Mouse (Mus musculus) induced T-regulatory cell, adult 2 months (primary cell): Measurements from ENCODE around the gene Map4k1.
A peak's percentile ranks its signal among the peaks of the same experiment; 100 is the strongest.
"Not testable (repeated sequence)": the region's sequence is repeated elsewhere in the genome, so short reads cannot be mapped to it uniquely, and the experiment has no call there.

Experiments used
- DNase-seq: peaks from one replicate; pipeline ENCODE4 v3.0.0-alpha.2; 2012; ENCODE audit warnings: low read depth

Map4k1 gene

GRCm38 (mm10) chr7:28955295-28955897 lies 26.5 kb upstream of the Map4k1 start:
- no peak for DNase-seq

DNA sequence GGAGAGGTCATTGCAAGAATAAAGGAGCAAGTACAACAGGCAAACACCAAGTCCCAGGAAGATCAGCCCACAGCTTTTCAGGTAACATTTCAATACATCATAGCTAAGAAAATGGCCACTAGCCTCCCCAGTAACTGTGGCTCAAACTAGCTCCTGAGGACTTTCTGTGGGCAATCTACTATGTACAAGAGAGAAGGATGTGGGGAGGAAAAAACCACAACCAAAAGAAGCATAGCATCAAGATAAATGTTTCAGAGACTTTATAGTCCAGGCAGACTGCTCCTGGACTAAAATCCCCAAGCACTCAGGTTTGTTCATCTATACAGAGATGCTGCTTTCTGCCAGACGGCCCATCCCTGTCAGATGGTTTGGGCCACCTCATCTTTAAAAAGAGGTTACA lies 25.6 kb upstream of the Map4k1 start:
- DNase-seq: no peak

- no peak for DNase-seq
Measured at GRCm38 (mm10) chr7:28957286-28957685, 24.6 kb upstream of the Map4k1 start.

DNA sequence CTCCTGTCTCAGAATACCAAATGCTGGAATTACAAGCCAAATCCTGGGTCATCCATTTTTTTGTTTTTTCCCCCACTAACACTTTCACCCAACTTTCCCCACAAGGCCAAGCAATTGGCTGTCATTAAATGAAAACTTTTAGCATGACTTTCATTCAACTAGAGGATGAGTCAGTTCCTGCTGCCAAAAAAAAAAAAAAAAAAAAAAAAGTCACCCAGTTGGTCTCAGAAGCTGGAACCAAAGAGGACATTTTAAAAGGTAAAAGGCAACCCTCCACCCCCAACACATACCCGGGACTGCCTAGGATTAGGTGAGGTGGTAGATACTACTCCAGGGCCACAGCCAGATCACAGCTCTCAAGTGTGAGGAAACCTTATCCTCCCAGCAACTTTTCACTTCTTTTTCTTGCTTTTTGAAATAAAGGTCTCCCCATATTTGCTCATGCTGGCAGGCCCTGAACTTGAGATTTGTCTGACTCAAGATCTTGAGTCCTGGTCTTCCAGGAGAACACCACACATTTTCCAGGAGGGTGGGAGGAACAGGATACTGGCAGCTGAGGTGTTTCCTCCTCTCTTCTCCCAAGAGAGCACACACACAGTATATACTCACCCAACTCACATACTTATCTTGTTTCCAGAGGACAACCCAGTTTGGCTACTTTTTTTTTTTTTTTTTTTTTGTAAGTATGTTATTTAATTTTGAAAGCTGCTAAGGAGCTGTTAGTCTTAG lies 23.7 kb upstream of the Map4k1 start:
- DNase-seq: no peak

GRCm38 (mm10) chr7:28958770-28959169 lies 23.1 kb upstream of the Map4k1 start:
- DNase-seq: no peak

- DNase-seq: no peak
Measured at GRCm38 (mm10) chr7:28959505-28960045, 22.3 kb upstream of the Map4k1 start.

DNA sequence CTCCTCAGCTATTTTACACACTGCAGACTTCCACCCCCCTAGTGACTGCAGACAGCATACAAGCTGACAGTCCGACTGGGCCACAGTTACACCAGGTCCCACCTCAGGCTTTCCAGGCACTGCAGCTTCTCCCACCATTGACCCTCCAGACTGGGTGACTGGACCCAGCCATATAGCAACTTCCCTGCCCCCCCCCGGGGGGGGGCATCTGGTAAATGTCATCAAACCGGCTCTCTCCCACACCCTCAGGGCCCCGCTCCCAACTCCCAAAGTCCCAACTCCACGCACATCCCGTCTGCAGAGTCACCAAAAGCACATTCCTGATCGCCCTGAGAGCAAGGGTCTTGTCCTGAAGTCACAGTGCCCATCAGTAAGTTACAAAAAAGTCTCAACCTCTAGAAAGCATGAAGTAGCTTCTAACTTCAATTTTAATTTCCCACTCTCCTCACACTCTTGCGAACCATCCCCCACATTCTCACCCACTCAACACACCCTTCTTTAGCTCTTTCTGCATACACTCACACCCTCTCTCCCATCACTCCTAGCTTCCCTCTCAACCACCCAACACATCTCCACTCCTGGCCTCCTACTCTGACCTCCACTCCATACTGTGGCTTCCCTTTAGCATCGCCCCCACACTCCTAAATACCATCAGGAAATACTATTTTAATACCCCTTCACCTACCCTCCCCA lies 21.4 kb upstream of the Map4k1 start:
- DNase-seq: no peak

- no peak for DNase-seq
Measured at GRCm38 (mm10) chr7:28961584-28961926, 20.3 kb upstream of the Map4k1 start.

DNA sequence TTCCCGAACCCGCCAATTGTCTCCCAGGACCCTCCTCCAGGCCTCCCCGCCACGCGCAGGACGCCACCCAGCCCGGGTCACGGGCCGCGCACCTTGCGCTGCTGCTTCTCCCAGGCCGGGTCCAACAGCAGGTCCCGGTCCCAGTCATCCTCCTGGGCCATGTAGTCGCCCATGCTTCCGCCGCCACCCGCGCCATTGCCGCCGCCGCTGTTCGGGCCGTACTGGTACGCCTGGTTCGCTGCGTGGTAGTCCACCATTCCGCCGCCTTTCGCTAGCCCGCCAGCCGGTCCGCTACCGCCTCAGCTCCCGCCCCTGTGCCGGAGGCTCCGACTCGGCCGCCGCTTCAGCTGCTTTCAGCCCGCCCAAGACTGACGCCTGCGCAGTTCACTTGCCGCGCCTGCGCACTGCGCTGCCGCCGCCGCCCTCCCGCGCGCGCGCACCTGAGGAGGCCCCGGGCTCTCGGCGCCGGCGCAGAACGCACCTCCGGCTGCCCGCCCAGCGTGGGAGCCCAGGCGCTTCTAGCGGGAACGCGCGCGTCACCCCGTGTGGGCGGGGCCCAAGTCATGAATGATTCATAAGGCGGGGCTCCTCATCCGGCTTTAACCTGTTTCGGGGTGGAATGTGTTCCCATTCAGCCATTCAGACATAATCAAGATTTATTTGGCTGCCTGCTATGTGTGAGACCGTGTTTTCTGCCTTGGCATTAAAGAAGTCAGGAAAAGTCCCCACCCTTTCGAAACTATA lies 19.8 kb upstream of the Map4k1 start, which contains the start of gene Actn4:
Gene Actn4, minus strand, starts transcription at position 414 of the 744 bp plus-strand sequence.
- peak; percentile 100 for DNase-seq

DNA sequence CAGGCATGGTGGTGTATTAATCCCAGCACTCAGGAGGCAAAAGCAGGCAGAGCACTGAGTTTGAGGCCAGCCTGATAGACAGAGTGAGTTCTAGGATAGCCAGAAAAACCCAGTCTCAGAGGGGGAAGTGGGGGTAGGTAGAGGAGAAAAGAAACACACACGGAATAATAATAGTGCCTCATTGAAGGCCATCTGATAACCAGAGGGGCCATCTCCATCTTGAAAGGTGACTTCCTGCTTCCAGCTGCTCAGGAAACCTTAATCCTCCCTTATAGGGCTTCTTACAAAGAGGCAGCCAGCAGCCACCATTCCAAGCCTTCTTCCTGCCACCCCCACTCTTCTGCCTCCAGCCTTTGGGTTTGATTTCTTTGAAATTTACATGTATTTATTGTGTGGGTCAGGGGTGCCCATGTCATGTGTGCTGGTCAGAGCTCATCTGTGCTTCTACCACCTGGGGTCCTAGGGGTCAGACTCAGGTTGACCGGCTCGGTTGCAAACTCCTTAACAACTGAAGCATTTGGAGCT lies 18.4 kb upstream of the Map4k1 start:
- no peak for DNase-seq

GRCm38 (mm10) chr7:28965346-28965840 lies 16.5 kb upstream of the Map4k1 start:
- DNase-seq: no peak

DNA sequence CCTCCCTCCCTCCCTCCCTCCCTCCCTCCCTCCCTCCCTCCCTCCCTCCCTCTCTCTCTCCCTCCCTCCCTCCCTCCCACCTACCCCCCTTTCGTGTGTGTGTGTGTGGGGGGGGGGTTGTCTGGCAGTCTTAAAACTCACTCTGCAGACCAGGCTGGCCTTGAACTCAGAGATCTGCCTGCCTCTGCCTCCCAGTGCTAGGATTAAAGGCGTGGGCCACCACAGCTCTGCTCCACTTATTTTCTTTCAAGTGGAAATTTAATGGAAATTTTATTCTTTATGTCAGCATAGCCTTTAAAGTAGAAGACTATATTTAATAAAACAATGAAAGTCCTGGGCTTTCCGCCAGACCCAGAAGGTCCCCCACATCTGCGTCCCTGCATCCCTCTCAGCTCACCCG lies 15.7 kb upstream of the Map4k1 start:
- DNase-seq: no peak

DNA sequence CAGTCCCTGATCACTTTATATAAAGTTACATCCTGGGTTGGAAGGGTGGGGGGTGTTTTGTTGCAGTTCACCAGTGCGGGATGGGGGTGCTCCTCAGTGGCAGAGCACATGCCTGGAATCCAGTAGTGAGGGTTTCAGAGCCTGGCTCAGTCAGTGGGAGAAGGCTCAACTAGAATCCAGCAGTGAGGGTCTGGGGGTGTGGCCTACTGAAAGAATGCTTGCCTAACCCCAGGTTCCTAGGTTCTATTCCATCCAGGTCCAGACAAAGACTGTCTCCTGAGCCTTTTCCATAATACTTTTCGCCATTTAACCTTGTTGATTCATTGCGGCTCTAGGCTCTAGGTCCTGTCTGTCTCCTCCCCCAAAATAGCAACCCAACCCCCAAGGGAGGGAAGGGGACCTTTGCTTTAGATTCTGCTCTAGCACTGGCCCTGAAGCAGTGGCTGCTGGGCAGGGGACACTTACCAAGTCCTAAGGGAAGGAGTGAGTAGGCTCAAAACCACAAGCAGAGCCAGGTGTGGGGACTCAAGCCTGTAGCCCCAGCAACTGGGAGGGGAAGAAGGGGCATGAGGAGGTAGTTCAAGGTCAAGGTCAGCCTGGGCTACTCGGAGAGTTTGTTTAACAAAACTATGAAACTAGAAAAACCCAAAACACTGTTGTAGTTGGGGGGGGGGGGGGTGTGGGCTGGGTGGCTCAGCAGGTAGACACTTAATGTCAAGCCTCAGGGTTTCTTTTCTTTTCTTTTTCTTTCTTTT lies 14.9 kb upstream of the Map4k1 start:
- no peak for DNase-seq

- not testable (repeated sequence) for DNase-seq
Measured at GRCm38 (mm10) chr7:28968120-28968519, 13.7 kb upstream of the Map4k1 start.

- no peak for DNase-seq
Measured at GRCm38 (mm10) chr7:28969271-28969670, 12.6 kb upstream of the Map4k1 start.

- DNase-seq: no peak
Measured at GRCm38 (mm10) chr7:28969672-28970394, 12.0 kb upstream of the Map4k1 start.

- DNase-seq: no peak
Measured at GRCm38 (mm10) chr7:28971029-28971428, 10.8 kb upstream of the Map4k1 start.

DNA sequence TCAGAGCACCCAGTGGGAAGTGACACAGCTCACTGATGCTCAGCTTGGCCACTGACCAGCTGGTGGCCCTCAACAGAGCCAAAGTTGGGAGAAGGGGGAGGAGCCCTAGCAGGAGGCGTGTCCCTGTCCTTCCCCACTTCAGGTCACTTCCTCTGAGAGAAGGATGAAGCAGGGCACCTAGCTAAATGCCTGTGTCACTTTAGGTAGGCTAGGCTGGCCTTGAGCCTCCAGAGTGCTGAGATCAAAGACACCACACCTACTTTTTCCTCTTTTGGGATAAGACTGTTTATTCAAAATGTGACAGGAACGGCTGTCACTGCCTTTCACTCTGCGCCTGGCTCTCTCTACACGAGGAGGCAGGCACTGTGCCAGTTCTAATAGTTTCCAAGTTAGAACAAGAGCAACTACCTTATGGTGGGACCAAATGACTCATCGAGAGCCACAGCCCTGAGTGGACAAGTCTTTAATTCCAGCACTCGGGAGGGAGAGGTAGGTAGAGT lies 10.0 kb upstream of the Map4k1 start:
- DNase-seq: no peak

GRCm38 (mm10) chr7:28972542-28972985 lies 9.3 kb upstream of the Map4k1 start:
- peak; percentile 91 for DNase-seq

DNA sequence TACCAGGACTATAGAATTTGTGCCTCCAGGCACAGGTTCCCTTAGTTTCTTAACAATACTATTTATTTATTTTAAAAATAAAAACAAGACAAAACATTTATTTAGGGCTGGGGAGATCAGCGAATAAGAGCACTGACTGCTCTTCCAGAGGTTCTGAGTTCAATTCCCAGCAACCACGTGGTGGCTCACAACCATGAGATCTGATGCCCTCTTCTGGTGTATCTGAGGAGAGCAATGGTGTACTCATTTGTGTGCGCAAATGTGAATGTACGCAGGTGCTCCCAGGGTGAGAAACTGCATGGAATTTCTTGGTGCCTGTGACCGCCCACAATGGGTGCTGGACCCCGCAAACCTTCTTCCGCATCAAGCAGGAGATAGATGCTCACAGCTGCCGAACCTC lies 8.8 kb upstream of the Map4k1 start:
- DNase-seq: no peak
